27 mouse cellular contexts compared by ENCODE assay signal in the genomic region with DNA sequence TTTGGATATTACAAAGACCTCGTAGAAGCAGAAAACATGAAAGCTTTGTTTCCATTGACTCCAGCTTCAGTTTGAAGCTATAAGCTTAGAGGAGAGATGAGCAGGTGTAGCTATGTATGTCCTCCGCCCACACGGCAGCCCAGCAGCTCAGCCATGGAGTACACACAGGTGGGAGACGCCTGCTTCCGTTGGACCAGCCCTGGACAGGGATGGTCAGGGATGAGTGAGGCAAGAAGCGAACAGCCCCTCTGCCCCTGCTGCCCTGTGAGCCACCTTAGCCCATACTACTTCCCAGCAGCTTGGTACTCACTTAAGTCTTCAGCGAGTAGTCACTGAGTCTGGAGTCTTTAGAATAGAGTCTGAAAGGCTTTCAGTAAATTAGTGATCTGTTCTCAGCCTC. TPM values are rescaled to one million over a fixed set of nuclear protein-coding genes. Genes with fewer than 3 reads are reported as not detected.
DNase-seq lines count a peak whose midpoint lies in the region; ATAC-seq and TF ChIP-seq lines count a peak whose summit lies in the region.
"Had no signal": no experiment of that assay in that cellular context is flagged by ENCODE, and none has a peak within 500 bp of the region (broad histone marks: within the 10 kb centered on the region; RNA-seq: fewer than 3 reads in every experiment).

No protein-coding gene starts in this region.

- no peaks in the 10 kb centered on the region; the same call in 1 of the 2 replicates for H3K4me1 ChIP-seq in kidney, embryonic 14.5 days (ENCODE audit: control insufficient read depth, insufficient read depth, low read length)
- peaks cover 5% of the 10 kb centered on the region for H3K4me1 ChIP-seq in intestine, embryonic 15.5 days (replicated peaks)
- H3K4me1 ChIP-seq in intestine, postnatal 0 days (replicated peaks; ENCODE audit: control insufficient read depth, insufficient read depth, low read length): 0 out of 2 replicates have a peak, but pooled peaks cover 9% of the 10 kb centered on the region
- H3K4me1 ChIP-seq: embryonic facial prominence, embryonic 15.5 days; limb, embryonic 12.5 days had no signal

- no peak overlapping the region for H3K27ac ChIP-seq in kidney, embryonic 14.5 days (ENCODE audit: low read depth, low read length)
- peak overlapping the region; percentile 40; the same call in 1 of the 2 replicates for H3K27ac ChIP-seq in left cerebral cortex, adult 2 months
- H3K27ac ChIP-seq in intestine, embryonic 15.5 days: peak overlapping the region; percentile 56
- H3K27ac ChIP-seq in intestine, postnatal 0 days (ENCODE audit: low read depth, low read length): peak overlapping the region; percentile 76
- H3K27ac ChIP-seq: embryonic facial prominence, embryonic 10.5 days; embryonic facial prominence, embryonic 15.5 days; hindbrain, embryonic 13.5 days; limb, embryonic 12.5 days; liver, embryonic 15.5 days; neural tube, embryonic 13.5 days had no signal

- ATAC-seq in kidney, embryonic 14.5 days (ENCODE audit: low FRiP score, low TSS enrichment): peak; percentile 55; the same call in 1 of the 2 replicates
- no peak for ATAC-seq in intestine, embryonic 15.5 days
- ATAC-seq in intestine, postnatal 0 days: no peak
- ATAC-seq: activated CD4-positive, CD25-positive, alpha-beta regulatory T cell, adult 4 months; forebrain, embryonic 14.5 days had no signal

- intact Hi-C loops in left cerebral cortex, adult 2 months (cut with DNase I): no loop called here
- intact Hi-C loops in left cerebral cortex, postnatal 4 days (cut with DNase I): no loop called here

- WGBS in kidney, embryonic 14.5 days: 58% methylated on average over 7 of the region's 7 CpGs
- 76% methylated on average over 7 of the region's 7 CpGs for WGBS in intestine, embryonic 15.5 days
- WGBS in intestine, postnatal 0 days: 60% methylated on average over 7 of the region's 7 CpGs

- no peaks in the 10 kb centered on the region for H3K27me3 ChIP-seq in kidney, embryonic 14.5 days (ENCODE audit: control insufficient read depth, insufficient read depth, low read length)
- no peaks in the 10 kb centered on the region for H3K27me3 ChIP-seq in intestine, embryonic 15.5 days (replicated peaks)
- no peaks in the 10 kb centered on the region for H3K27me3 ChIP-seq in intestine, postnatal 0 days (replicated peaks; ENCODE audit: control insufficient read depth, insufficient read depth, low read length)
- H3K27me3 ChIP-seq: embryonic facial prominence, embryonic 15.5 days; limb, embryonic 12.5 days; liver, embryonic 15.5 days; neural tube, embryonic 13.5 days had no signal

- H3K9ac ChIP-seq in kidney, embryonic 14.5 days (ENCODE audit: low read depth, low read length): no peak overlapping the region
- H3K9ac ChIP-seq in intestine, embryonic 15.5 days: no peak overlapping the region
- 0 out of 2 replicates have a peak overlapping the region, but pooled peaks have one; percentile 31 for H3K9ac ChIP-seq in intestine, postnatal 0 days (ENCODE audit: low read depth, low read length)
- H3K9ac ChIP-seq: embryonic facial prominence, embryonic 15.5 days; hindbrain, embryonic 13.5 days; limb, embryonic 12.5 days; liver, embryonic 15.5 days; lung, embryonic 14.5 days; neural tube, embryonic 13.5 days had no signal

- H3K9me3 ChIP-seq in kidney, embryonic 14.5 days (ENCODE audit: control insufficient read depth, low read length): no peaks in the 10 kb centered on the region
- H3K9me3 ChIP-seq in intestine, embryonic 15.5 days: no peaks in the 10 kb centered on the region
- no peaks in the 10 kb centered on the region for H3K9me3 ChIP-seq in intestine, postnatal 0 days (ENCODE audit: control insufficient read depth)
- H3K9me3 ChIP-seq: embryonic facial prominence, embryonic 10.5 days; embryonic facial prominence, embryonic 15.5 days; hindbrain, embryonic 13.5 days; limb, embryonic 12.5 days; liver, embryonic 15.5 days; neural tube, embryonic 13.5 days had no signal

- H3K4me2 ChIP-seq in kidney, embryonic 14.5 days (replicated peaks; ENCODE audit: low read depth, low read length): no peak overlapping the region
- H3K4me2 ChIP-seq in intestine, embryonic 15.5 days (replicated peaks): no peak overlapping the region
- peak overlapping the region; percentile 57 for H3K4me2 ChIP-seq in intestine, postnatal 0 days (replicated peaks; ENCODE audit: low read depth)
- H3K4me2 ChIP-seq: embryonic facial prominence, embryonic 15.5 days; heart, embryonic 11.5 days; hindbrain, embryonic 13.5 days; limb, embryonic 12.5 days; liver, embryonic 15.5 days; lung, embryonic 14.5 days; neural tube, embryonic 13.5 days had no signal

- DNase-seq in kidney, postnatal 25 days: no peak
- DNase-seq in left cerebral cortex, adult 2 months (ENCODE audit: extremely low spot score in 1 of 2, low spot score in 2 of 2): no peak
- no peak for DNase-seq in left cerebral cortex, postnatal 4 days
- DNase-seq: adrenal gland, adult 2 months; adrenal gland, postnatal 36 days; B cell, adult 2 months; cerebellum, adult 2 months; cerebellum, postnatal 14 days; gastrocnemius, postnatal 14 days; heart, postnatal 36 days; kidney, postnatal 4 days; lung, embryonic 14.5 days; lung, postnatal 14 days; right cerebral cortex, postnatal 14 days; thymus, postnatal 4 days had no signal

- no peak overlapping the region for H3K4me3 ChIP-seq in kidney, embryonic 14.5 days (ENCODE audit: low read length)
- no peak overlapping the region for H3K4me3 ChIP-seq in left cerebral cortex, adult 2 months
- no peak overlapping the region for H3K4me3 ChIP-seq in intestine, embryonic 15.5 days (replicated peaks)
- H3K4me3 ChIP-seq in intestine, postnatal 0 days (ENCODE audit: low read depth, low read length): peak overlapping the region; percentile 9; the same call in 1 of the 2 replicates
- H3K4me3 ChIP-seq: embryonic facial prominence, embryonic 10.5 days; embryonic facial prominence, embryonic 15.5 days; hindbrain, embryonic 13.5 days; limb, embryonic 12.5 days; liver, embryonic 15.5 days; neural tube, embryonic 13.5 days had no signal

- no peak for TF ChIP-seq CTCF in left cerebral cortex, adult 2 months (IDR thresholded peaks at IDR 0.05)
- no peak for TF ChIP-seq CTCF in intestine, postnatal 0 days (IDR thresholded peaks at IDR 0.05; ENCODE audit: low read depth)

- no peaks in the 10 kb centered on the region for H3K36me3 ChIP-seq in kidney, embryonic 14.5 days (ENCODE audit: control insufficient read depth, insufficient read depth, low read length)
- no peaks in the 10 kb centered on the region for H3K36me3 ChIP-seq in intestine, embryonic 15.5 days
- H3K36me3 ChIP-seq in intestine, postnatal 0 days (ENCODE audit: control insufficient read depth, insufficient read depth): no peaks in the 10 kb centered on the region
- H3K36me3 ChIP-seq: embryonic facial prominence, embryonic 10.5 days; embryonic facial prominence, embryonic 15.5 days; hindbrain, embryonic 13.5 days; limb, embryonic 12.5 days; liver, embryonic 15.5 days; neural tube, embryonic 13.5 days had no signal

RNA-seq across cellular contexts. Expression of gene Map7, which starts 58.7 kb away (rescaled TPM):
- 12.6 and 19.6 TPM in 2 replicates for polyA plus RNA-seq in kidney, embryonic 14.5 days (2014; fragmentation: Nextera tagmentation; extraction: Ambion mirVana)
- total RNA-seq in left cerebral cortex, adult 2 months (2021): 100 to 1,000 TPM; 102 to 118 TPM
- 10 to 100 TPM; 12.6 to 19.4 TPM for total RNA-seq in left cerebral cortex, postnatal 4 days (2021)
- polyA plus RNA-seq in intestine, embryonic 15.5 days (2015; fragmentation: Nextera tagmentation; extraction: Ambion mirVana): 36.6 and 37.5 TPM in 2 replicates
- polyA plus RNA-seq in intestine, postnatal 0 days (2015; fragmentation: Nextera tagmentation; extraction: Ambion mirVana): 47.0 and 55.7 TPM in 2 replicates
